Mouse (Mus musculus) thymus, adult 2 months (tissue): ENCODE results near the gene Nmi.

ENCODE experiments used
- CTCF ChIP-seq: fragments of 200-500 bp; IDR thresholded peaks from 2 replicates; pipeline ENCODE4 v1.5.1; 2012; ENCODE audit warnings: mild to moderate bottlenecking, control low read depth, low read length, moderate library complexity, borderline replicate concordance; ENCODE audit not compliant: control insufficient read depth, poor library complexity, insufficient read depth; ENCODE audit errors: extremely low read depth
- POLR2A ChIP-seq: fragments of 200-500 bp; IDR thresholded peaks from 2 replicates; pipeline ENCODE4 v1.6.1; 2012; ENCODE audit warnings: mild to moderate bottlenecking, low read length, control low read depth, moderate library complexity; ENCODE audit not compliant: control insufficient read depth, poor library complexity, insufficient read depth; ENCODE audit errors: extremely low read depth

- no peak for TF ChIP-seq CTCF
- no peak for TF ChIP-seq POLR2A
Measured at GRCm38 (mm10) chr2:51912740-51913139, 60.6 kb downstream of the Nmi start.
